Mouse (Mus musculus): ENCODE measurements around the gene Tmem176b. TPM values are rescaled to one million over a fixed set of nuclear protein-coding genes. Genes with fewer than 3 reads are reported as not detected.
"Not testable (repeated sequence)": the region's sequence is repeated elsewhere in the genome, so short reads cannot be mapped to it uniquely, and the experiment has no call there.

Tmem176b gene
- total RNA-seq (2021), result 10 to 100 TPM in 1 of 2 experiments, 1 to 10 TPM in 1; 8.2 to 12.9 TPM
- long read RNA-seq, experiment 1, partial matches to known transcripts, result 0 of 8 reads
- long read RNA-seq, experiment 1, other reads (novel, unspliced or antisense), result 2 of 8 reads
- long read RNA-seq, experiment 2, partial matches to known transcripts, result 2 of 8 reads
- long read RNA-seq, experiment 2, other reads (novel, unspliced or antisense), result 2 of 8 reads

- intact Hi-C loops (cut with DNase I), result no loop called here
- DNase-seq, result peak; percentile 75 to 86
Measured at GRCm38 (mm10) chr6:48840973-48841625, at the start of gene Tmem176b. TSS of gene Tmem176b (minus strand) at chr6:48841496.

- intact Hi-C loops (cut with DNase I), result no loop called here
- no peak for DNase-seq
Measured at GRCm38 (mm10) chr6:48876510-48877135, 35.3 kb upstream of the Tmem176b start.

DNA sequence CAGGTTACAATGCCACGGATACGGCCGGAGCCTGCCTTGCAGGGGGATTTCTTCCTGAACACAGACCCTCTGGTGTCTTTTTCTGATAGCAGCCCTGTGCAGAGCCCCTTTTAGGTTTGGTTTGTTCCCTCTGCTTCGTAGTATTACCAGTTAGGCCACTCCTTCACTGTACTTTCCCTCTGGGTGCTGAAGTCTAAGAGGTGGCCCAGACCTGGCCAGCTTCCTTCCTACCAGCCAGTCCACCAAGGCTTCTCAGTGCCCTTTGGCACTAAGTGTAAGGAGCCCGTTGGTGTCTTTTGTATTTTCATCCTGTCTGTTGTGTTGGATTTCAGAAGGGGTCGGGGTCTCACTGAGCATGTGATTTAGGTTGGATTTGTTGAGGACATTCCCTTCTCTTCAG is 34.2 kb upstream of the Tmem176b start:
- no peak for DNase-seq
- intact Hi-C loops (cut with DNase I), result no loop called here

DNA sequence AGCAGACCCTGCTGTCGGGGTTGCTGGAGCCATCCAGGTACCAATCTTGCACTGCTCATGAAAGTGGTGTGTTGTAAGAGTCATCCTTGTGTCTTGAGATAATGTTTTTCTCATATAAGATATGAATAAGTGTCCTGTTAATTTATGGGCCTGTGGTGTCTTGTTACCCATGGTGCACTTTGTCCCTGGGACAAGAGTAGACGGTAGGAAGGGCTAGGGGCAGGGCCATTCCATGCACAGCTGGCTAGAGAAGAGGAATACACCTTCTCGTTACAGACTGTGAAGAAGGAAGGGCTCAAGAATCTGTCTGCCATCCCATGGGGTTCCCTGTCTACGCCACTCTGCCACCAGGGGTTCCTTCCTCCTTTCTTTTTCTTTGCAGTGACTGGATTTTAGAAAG is 33.3 kb upstream of the Tmem176b start:
- intact Hi-C loops (cut with DNase I), result no loop called here
- no peak for DNase-seq

DNA sequence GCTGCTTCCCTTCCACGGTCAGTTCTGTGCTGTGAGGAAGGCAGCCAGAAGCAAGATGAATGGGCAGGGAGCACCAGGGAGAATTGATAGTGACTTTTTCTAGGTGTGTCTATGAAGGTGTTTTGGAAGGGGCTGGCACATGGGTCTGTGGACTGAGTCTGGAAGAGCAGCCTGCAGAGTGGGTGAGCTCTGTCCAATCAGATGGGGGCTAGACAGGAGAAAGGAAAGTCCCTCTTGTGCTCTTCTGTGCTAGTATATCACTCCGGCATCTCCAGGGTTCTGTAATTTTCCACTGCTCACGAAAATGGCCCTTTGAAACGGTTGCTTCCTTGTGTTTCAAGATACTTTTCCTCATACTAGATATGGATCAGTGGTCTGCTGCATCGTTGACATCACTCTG is 31.3 kb upstream of the Tmem176b start, which contains the start of gene Aoc1:
TSS of gene Aoc1 (plus strand) at position 301 of the 400 bp plus-strand sequence.
- intact Hi-C loops (cut with DNase I), result no loop called here
- no peak for DNase-seq

DNA sequence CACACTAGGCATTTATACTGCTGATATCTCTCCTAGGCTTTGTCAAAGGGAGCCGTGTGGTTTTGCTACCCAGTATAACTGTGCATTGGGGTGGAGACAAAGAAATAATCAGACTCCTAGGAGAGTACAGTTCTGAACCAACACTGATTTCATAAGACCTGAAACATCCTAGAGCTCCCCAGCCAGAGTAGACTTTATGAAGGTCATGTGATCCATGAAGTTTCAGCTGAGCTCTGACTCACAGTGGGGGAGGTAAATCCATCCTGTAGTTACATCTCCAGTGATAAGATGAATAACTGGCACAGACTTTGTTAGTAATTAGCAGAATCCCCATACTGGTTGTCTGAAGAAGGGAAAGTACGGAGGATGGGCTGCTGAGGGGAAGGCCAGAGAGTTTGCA is 28.5 kb upstream of the Tmem176b start:
- intact Hi-C loops (cut with DNase I), result no loop called here
- DNase-seq, result no peak

DNA sequence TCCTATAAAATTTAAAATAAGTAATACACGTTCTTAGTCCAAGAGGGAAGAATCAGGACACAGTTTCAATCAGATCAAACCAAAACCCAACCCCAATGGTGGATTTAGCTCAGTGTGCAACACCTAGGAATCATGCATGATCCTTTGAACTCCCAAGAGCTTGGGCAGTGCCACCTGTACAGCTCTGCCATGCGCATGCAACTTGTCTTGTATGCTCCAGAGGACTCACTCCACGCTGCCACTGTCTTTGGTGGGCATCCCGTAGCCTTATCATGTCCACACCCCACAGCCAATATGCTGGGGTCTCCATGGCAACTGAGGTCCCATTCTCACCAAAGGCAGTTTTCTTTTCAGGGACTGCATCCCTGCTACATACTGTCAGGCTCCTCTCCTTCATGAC is 25.9 kb upstream of the Tmem176b start:
- no peak for DNase-seq
- intact Hi-C loops (cut with DNase I), result no loop called here

DNA sequence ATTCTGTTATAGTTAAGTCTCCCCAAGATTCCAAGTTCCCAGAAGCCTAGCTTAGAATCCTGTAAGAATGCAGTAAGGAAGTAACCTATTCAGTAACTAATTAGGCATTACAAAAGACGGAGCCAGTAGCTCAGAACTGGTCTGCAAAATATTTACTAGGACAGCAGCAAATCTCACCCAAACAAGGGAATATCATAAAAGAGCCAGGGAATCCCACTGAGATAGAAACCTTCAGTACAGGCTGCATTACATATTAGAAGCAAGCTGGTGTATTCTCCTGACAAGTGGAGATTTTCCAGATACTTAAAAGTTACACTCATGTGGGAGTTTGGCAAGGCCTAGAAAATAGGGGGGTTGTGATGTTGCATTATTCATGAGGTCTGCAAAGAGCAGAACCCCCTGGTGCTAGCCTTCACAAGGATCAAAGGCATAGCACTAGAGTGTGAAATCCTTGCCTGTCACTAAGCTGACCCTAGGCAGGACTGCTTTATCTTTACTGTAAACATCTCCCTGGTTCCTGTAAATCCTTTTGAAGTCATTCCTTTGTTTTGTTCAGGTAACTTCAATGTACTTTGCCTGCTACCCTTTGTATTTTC is 25.2 kb upstream of the Tmem176b start:
- intact Hi-C loops (cut with DNase I); DNase-seq: not testable (repeated sequence)

DNA sequence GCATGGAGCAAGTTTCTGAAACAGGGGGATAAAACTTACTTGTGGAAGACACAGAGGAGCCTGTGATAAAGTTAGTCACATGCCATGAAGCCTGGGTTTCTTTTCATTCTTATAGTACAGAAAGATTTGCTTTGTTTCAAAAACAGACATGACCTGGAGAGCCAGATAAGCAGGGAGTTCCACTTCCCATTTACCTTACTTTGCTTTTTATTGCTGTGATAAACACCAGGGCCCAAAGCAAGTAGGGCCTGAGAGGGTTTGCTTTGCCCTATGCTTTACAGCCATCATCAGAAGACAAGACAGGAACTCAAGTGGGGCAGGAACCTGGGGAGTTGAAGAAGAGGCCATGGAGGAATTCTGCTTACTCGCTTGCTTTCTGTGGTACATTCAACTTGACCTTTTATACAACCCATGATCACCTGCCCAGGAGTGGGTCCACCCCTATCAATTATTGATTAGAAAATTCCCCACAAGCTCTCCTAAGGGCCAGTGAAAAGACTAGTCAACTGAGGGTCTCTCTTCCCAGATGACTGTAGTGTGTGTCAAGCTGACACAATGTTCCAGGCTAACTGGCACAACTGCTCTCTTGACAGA is 24.0 kb upstream of the Tmem176b start:
- DNase-seq, result no peak
- intact Hi-C loops (cut with DNase I), result no loop called here

GRCm38 (mm10) chr6:48864723-48865122 is 23.4 kb upstream of the Tmem176b start:
- intact Hi-C loops (cut with DNase I), result no loop called here
- no peak for DNase-seq

- intact Hi-C loops (cut with DNase I), result no loop called here
- no peak for DNase-seq
Measured at GRCm38 (mm10) chr6:48864181-48864580, 22.9 kb upstream of the Tmem176b start.

DNA sequence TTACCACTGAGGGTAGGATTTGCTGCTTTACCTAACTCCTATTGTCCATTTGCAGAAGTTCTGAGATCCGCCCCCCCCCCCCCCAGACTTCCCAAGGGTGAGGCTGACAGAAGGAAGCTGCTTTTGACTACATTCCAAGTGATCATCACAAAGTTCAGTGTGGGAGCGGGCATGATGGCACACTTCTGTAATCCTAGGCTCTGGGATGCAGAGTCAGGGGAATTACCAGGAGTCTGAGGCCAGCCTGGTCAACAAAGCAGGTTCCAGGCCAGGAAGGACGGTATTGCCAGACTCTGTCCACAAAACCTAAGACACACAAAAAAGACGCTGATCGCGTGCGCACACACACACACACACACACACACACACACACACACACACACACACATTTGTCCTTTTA is 22.2 kb upstream of the Tmem176b start:
- intact Hi-C loops (cut with DNase I), result no loop called here

DNA sequence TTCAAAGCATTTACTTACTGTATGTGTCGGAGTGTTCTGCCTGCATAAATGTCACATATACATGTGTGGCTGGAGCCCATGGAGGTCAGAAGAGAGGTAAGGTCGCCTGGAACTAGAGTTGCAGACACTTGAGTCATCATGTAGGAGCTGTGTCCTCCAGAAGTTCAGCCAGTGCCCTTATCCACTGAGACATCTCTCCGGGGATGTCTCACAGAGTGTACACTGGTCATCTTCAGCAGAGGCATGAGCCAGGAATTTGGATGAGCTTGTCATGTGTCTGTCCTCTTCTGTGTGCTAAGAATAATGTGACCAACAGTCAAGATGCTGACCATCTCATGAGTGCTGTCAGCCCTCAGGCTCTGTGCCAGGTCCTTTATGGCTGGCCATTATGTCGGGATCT is 21.5 kb upstream of the Tmem176b start:
- no peak for DNase-seq
- intact Hi-C loops (cut with DNase I), result no loop called here

More for the DNA sequence above, 22.2 kb upstream of the Tmem176b start:
- no peak for DNase-seq

DNA sequence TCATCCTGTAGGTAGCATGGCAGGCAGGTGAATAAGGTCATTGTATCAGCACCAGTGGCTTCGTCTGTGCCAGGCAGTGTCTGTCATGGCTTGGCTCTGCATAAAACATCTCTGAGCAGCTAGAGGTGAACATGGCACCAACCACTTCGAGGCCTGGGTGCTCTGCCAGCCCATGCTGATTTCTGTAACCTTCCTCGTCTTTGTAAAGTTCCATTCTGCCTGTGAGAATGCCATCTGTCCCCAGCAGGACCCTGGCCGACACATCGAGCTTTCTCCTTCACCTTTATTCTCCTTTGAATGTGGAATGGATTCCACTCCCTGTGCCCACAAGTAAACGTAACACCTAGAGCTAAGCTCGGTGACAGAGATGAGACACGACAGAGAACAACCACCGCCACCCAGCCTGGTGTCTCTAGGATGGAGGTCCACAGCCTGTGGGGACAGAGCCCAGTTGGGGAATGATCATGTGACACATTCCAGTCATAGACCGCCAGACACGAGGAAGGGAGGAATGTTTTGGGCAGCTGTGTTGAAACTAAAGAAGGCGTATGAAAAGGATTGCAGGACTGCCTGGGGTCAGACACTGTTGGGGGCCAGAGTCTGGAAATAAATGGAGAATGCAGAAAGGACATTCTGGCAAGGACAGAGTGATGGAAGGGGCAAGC is 20.5 kb upstream of the Tmem176b start:
- intact Hi-C loops (cut with DNase I), result no loop called here
- no peak for DNase-seq

- intact Hi-C loops (cut with DNase I), result no loop called here
- DNase-seq, result no peak
Measured at GRCm38 (mm10) chr6:48860851-48861250, 19.6 kb upstream of the Tmem176b start.

GRCm38 (mm10) chr6:48860130-48860815 is 19.0 kb upstream of the Tmem176b start:
- intact Hi-C loops (cut with DNase I), result no loop called here
- DNase-seq, result peak in 1 of 2 experiments; percentile 29

- no peak for DNase-seq
- intact Hi-C loops (cut with DNase I), result loop anchor here (2.0 kb wide), 1 partner anchor 41 kb away; no protein-coding TSS in a partner anchor
Measured at GRCm38 (mm10) chr6:48857613-48858302, 16.5 kb upstream of the Tmem176b start.

DNA sequence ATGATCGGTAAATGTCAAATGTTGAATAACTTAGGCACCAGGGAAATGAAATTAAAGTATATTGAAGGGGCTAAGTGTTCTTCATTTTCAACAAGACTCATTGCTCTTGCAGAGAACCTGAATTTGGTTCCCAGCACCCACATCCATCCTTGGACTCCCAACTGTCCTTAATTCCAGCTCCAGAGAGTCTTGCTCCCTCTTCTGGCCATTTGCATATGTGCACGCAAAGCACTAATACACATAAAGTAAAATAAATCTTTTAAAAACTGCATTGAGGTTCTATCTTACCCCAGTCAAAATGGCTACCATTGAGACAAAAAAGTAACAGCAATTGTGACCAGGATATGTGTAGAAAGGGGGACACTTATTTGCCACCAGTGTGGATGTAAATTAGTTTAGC is 12.9 kb upstream of the Tmem176b start:
- intact Hi-C loops (cut with DNase I), result no loop called here
- DNase-seq, result no peak

DNA sequence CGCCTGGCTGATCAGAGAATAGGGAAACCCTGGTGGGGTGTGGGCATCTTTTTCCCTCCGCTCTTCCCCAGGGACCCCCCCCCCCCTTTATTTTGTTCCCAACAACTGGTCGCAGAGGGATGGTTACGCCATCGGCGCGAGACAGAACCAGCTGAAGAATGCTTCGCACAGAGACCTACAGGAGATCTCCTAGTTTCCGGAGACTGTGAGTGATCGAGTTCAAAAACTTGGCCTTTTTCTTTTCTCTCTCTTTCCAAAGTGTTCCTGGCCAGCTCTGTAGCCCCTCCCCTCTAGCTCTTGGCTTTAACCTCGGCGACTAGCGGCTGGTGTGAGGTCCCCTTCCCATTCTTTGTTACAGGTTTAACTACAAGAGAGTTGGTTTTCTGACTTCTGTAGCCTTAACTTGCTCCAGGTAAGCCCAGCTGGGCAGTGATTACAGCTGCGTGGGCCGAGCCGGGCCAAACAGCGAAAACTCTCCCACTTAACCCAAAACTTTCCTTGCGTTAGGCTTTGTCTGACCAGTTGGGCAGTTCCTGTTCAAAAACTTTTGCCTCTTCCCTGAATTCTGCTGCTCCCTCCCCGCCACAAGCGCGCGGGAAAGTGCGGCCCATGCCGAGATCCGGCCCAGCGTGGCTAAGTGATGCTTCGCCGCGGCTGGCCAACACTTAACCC is 10.7 kb upstream of the Tmem176b start:
- DNase-seq, result peak; percentile 19 to 27
- intact Hi-C loops (cut with DNase I), result no loop called here

Measured in gastrocnemius, postnatal 36 days (tissue).